Mouse (Mus musculus): Measurements from ENCODE around the gene Best3. TPM values are rescaled to one million over a fixed set of nuclear protein-coding genes. Genes with fewer than 3 reads are reported as not detected.

The Best3 gene
- 0.90 and 2.6 TPM in 2 replicates for polyA plus RNA-seq (2015; fragmentation: Nextera tagmentation; extraction: Ambion mirVana)

DNA sequence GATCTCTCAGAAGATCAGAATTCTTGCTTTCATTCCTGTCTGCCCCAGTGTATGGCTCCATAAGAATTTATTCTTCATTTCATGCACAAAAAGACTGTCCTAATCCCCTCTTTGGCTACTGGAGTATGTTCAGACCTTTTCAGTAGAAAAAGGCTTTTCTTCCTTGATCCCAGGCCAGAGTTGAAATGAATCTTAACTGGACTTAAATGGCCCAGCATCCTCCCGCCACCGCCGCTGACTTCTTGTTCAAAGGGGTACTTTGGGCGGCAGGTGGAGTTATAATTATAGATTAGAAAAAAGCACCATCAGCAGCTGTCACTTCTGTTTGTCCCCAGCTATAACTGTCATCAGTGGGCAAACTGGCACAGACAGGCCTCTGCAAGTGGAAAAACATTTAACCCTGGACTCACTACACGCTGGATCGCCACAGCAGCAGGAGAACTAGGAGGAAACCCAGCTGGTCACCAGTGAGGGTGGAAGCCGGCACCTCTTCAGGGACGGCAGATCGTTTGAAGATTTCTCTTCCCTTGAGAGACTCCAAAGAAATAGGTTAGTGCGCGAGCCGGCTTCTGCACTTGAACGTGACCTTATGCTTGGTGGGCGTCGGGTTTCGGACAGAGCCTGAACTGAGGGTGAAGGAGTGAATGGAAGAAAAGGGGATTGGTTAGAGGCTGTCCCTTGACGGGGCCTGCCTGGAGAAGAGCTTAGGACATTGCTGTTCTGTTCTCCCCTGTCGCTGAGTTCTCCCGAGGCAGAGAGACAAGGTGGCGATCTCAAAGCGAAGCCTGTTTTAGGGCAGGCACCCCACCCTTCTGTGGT lies at the start of gene Best3:
Best3 (plus strand) TSS at position 51 of the 819 bp plus-strand sequence.
- H3K9me3 ChIP-seq, result no peaks in the 10 kb centered on the region
- no peak within 1 kb of the TSS for H3K4me3 ChIP-seq
- ATAC-seq (ENCODE audit: insufficient number of reproducible peaks, low FRiP score, low TSS enrichment, low read depth), result no peak
- 50% methylated on average over 21 of the region's 21 CpGs for WGBS
- peaks cover 6% of the 10 kb centered on the region; the same call in 1 of the 2 replicates for H3K4me1 ChIP-seq
- H3K36me3 ChIP-seq, result no peaks in the 10 kb centered on the region
- no peaks in the 10 kb centered on the region for H3K27me3 ChIP-seq
- H3K27ac ChIP-seq, result no peak within 1 kb of the TSS
- no peak within 1 kb of the TSS for H3K9ac ChIP-seq
- no peak within 1 kb of the TSS for H3K4me2 ChIP-seq

GRCm38 (mm10) chr10:116943025-116943424 lies 43.1 kb upstream of the Best3 start:
- no peak overlapping the region for H3K27ac ChIP-seq
- WGBS, result 94% methylated on average over 6 of the region's 6 CpGs

GRCm38 (mm10) chr10:116944144-116944543 lies 42.0 kb upstream of the Best3 start:
- Histone ChIP-seq H3K36me3 (peaks cover 9% of the 10 kb centered on the region), H3K27me3 (no peaks in the 10 kb centered on the region), H3K9me3 (no peaks in the 10 kb centered on the region), H3K4me2 (no peak overlapping the region), H3K4me3 (no peak overlapping the region), H3K4me1 (peaks cover 12% of the 10 kb centered on the region; the same call in 1 of the 2 replicates), H3K27ac (no peak overlapping the region), H3K9ac (no peak overlapping the region)
- 88% methylated on average over 3 of the region's 3 CpGs for WGBS
- no peak for ATAC-seq (ENCODE audit: insufficient number of reproducible peaks, low FRiP score, low TSS enrichment, low read depth)

More at GRCm38 (mm10) chr10:116943025-116943424, 43.1 kb upstream of the Best3 start:
- Histone ChIP-seq H3K9ac (no peak overlapping the region), H3K4me1 (peaks cover 4% of the 10 kb centered on the region; the same call in 1 of the 2 replicates), H3K4me3 (no peak overlapping the region), H3K9me3 (no peaks in the 10 kb centered on the region), H3K27me3 (no peaks in the 10 kb centered on the region), H3K36me3 (peaks cover 21% of the 10 kb centered on the region), H3K4me2 (no peak overlapping the region)
- no peak for ATAC-seq (ENCODE audit: insufficient number of reproducible peaks, low FRiP score, low TSS enrichment, low read depth)

- no peak overlapping the region for H3K9ac ChIP-seq
- H3K36me3 ChIP-seq, result peaks cover 8% of the 10 kb centered on the region
- H3K4me2 ChIP-seq, result no peak overlapping the region
- no peaks in the 10 kb centered on the region for H3K9me3 ChIP-seq
- no peak overlapping the region for H3K4me3 ChIP-seq
- 61% methylated on average over 10 of the region's 10 CpGs for WGBS
- H3K27me3 ChIP-seq, result no peaks in the 10 kb centered on the region
- ATAC-seq (ENCODE audit: insufficient number of reproducible peaks, low FRiP score, low TSS enrichment, low read depth), result no peak
- H3K27ac ChIP-seq, result no peak overlapping the region
- H3K4me1 ChIP-seq, result peaks cover 16% of the 10 kb centered on the region; the same call in 1 of the 2 replicates
Observed at GRCm38 (mm10) chr10:116944940-116945339, 41.2 kb upstream of the Best3 start.

DNA sequence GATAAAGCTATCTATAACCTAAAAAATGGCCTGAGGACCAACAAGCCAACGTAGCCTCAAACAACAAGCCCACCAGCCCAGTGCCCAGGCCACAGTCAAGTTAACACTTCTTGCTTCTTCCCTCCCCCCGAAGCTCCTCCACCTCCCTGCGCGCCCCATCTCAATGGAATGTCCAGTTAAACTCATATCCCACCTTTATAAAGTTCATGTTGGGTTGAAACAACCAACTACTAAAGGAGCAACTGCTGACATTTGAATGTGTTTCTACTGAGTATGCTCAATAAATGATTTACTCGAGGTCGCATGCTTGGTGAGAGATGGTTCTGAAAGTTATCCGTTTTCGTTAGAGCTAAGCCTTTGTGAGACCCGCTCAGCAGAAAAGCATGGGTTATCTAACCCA lies 37.7 kb upstream of the Best3 start:
- Histone ChIP-seq H3K36me3 (no peaks in the 10 kb centered on the region), H3K9ac (no peak overlapping the region), H3K4me2 (no peak overlapping the region; the same call in 1 of the 2 replicates), H3K4me3 (peak overlapping the region; percentile 80), H3K27ac (no peak overlapping the region), H3K4me1 (peaks cover 16% of the 10 kb centered on the region; the same call in 1 of the 2 replicates), H3K9me3 (no peaks in the 10 kb centered on the region), H3K27me3 (no peaks in the 10 kb centered on the region)
- no peak for ATAC-seq (ENCODE audit: insufficient number of reproducible peaks, low FRiP score, low TSS enrichment, low read depth)
- 69% methylated on average over 9 of the region's 9 CpGs for WGBS

DNA sequence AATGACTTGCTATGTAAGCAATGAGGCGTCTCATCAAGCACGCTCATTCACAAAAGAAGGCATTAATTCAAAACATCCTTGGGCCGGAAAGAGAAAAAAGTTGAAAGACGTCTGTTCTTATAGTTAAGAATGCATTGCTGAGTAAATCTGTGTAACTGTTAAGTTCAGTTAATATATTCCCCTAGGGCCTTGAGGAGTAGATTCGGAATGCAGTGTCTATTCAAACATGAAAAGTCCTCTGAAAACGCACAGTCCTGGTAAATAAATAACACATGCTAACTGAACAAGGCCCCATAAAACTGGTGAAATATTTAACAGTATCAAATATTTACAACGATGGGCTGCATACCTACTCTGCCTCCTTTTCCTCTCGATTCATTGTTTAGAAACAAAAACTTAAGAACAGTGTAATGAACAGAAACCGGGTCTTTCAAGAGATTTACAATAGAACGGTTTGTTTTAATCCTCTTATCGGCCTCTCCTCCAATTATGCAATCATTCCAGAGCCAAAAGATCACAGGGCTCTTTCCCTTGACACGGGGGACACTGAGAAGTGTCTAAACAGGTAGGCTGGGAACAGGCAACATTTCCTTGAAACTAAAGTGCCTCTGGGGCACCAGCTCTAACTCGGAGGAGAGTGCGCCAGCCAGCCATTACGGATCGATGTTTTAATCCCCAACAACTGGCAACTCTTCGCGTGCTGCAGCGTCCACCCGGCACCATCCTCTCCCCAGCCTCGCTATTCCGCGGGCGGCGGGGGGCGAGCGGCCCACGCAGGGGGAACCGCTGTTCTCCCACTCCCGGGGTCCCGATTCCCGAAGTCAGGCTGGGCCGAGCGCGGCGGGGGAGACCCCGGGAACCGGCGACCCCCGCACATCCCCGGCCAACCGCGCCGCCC lies 36.8 kb upstream of the Best3 start:
- Histone ChIP-seq H3K4me3 (peak overlapping the region; percentile 80), H3K27ac (peak overlapping the region; percentile 76), H3K36me3 (no peaks in the 10 kb centered on the region), H3K27me3 (no peaks in the 10 kb centered on the region), H3K9ac (peak overlapping the region; percentile 63), H3K4me1 (peaks cover 16% of the 10 kb centered on the region; the same call in 1 of the 2 replicates), H3K9me3 (no peaks in the 10 kb centered on the region), H3K4me2 (peak overlapping the region; percentile 86)
- peak; percentile 7; the same call in 1 of the 2 replicates for ATAC-seq (ENCODE audit: insufficient number of reproducible peaks, low FRiP score, low TSS enrichment, low read depth)
- WGBS, result 2% methylated on average over 44 of the region's 44 CpGs

GRCm38 (mm10) chr10:116950009-116950769 lies 35.9 kb upstream of the Best3 start, which contains the start of gene Rab3ip:
Gene Rab3ip, minus strand, starts transcription at chr10:116950769.
- Histone ChIP-seq H3K4me2 (peak within 1 kb of the TSS; percentile 86), H3K36me3 (no peaks in the 10 kb centered on the region), H3K9ac (peak within 1 kb of the TSS; percentile 63), H3K9me3 (no peaks in the 10 kb centered on the region), H3K4me3 (peak within 1 kb of the TSS; percentile 80), H3K27ac (peak within 1 kb of the TSS; percentile 76), H3K4me1 (peaks cover 16% of the 10 kb centered on the region; the same call in 1 of the 2 replicates), H3K27me3 (no peaks in the 10 kb centered on the region)
- WGBS, result under 1% methylated on average over 43 of the region's 103 CpGs
- peak; percentile 83 for ATAC-seq (ENCODE audit: insufficient number of reproducible peaks, low FRiP score, low TSS enrichment, low read depth)

GRCm38 (mm10) chr10:116950886-116951285 lies 35.2 kb upstream of the Best3 start:
- H3K4me1 ChIP-seq, result peaks cover 16% of the 10 kb centered on the region; the same call in 1 of the 2 replicates
- no peak overlapping the region for H3K27ac ChIP-seq
- H3K27me3 ChIP-seq, result no peaks in the 10 kb centered on the region
- H3K4me3 ChIP-seq, result peak overlapping the region; percentile 80
- H3K4me2 ChIP-seq, result peak overlapping the region; percentile 86
- 16% methylated on average over 5 of the region's 5 CpGs for WGBS
- H3K9ac ChIP-seq, result no peak overlapping the region
- H3K9me3 ChIP-seq, result no peaks in the 10 kb centered on the region
- no peaks in the 10 kb centered on the region for H3K36me3 ChIP-seq
- no peak for ATAC-seq (ENCODE audit: insufficient number of reproducible peaks, low FRiP score, low TSS enrichment, low read depth)

- H3K27me3 ChIP-seq, result no peaks in the 10 kb centered on the region
- no peak for ATAC-seq (ENCODE audit: insufficient number of reproducible peaks, low FRiP score, low TSS enrichment, low read depth)
- H3K4me1 ChIP-seq, result no peaks in the 10 kb centered on the region
- WGBS, result 77% methylated on average over 6 of the region's 6 CpGs
- H3K4me2 ChIP-seq, result no peak overlapping the region
- H3K4me3 ChIP-seq, result no peak overlapping the region
- no peaks in the 10 kb centered on the region for H3K36me3 ChIP-seq
- H3K9ac ChIP-seq, result no peak overlapping the region
- H3K27ac ChIP-seq, result no peak overlapping the region
- no peaks in the 10 kb centered on the region for H3K9me3 ChIP-seq
Observed at GRCm38 (mm10) chr10:116955191-116955590, 30.9 kb upstream of the Best3 start.

- ATAC-seq (ENCODE audit: insufficient number of reproducible peaks, low FRiP score, low TSS enrichment, low read depth), result no peak
- Histone ChIP-seq H3K4me3 (no peak overlapping the region), H3K4me1 (no peaks in the 10 kb centered on the region), H3K9me3 (no peaks in the 10 kb centered on the region), H3K9ac (no peak overlapping the region), H3K27me3 (no peaks in the 10 kb centered on the region), H3K4me2 (no peak overlapping the region), H3K27ac (no peak overlapping the region), H3K36me3 (no peaks in the 10 kb centered on the region)
- 88% methylated on average over 11 of the region's 11 CpGs for WGBS
Observed at GRCm38 (mm10) chr10:116956483-116957158, 29.5 kb upstream of the Best3 start.
